Mouse (Mus musculus) ZHBTc4 (cell line): Measurements from ENCODE around the gene Ubox5.
A peak's percentile ranks its signal among the peaks of the same experiment; 100 is the strongest.

Experiments used
- DNase-seq: peaks from one replicate; pipeline ENCODE4 v3.0.0-alpha.2; 2011; ENCODE audit warnings: low read depth, low spot score

Gene Ubox5

GRCm38 (mm10) chr2:130577021-130577420, 52.8 kb downstream of the Ubox5 start:
- no peak for DNase-seq

- DNase-seq, result peak; percentile 36
Observed at GRCm38 (mm10) chr2:130576564-130576963, 53.3 kb downstream of the Ubox5 start.

GRCm38 (mm10) chr2:130575873-130576272, 54.0 kb downstream of the Ubox5 start, which contains the start of gene Oxt:
Oxt (plus strand) TSS chr2:130576173.
- peak; percentile 20 for DNase-seq

GRCm38 (mm10) chr2:130574960-130575359, 54.9 kb downstream of the Ubox5 start:
- no peak for DNase-seq

- no peak for DNase-seq
Observed at GRCm38 (mm10) chr2:130569926-130570325, 59.9 kb downstream of the Ubox5 start.

- no peak for DNase-seq
Observed at GRCm38 (mm10) chr2:130568921-130569320, 60.9 kb downstream of the Ubox5 start.

GRCm38 (mm10) chr2:130564983-130565382, 64.9 kb downstream of the Ubox5 start:
- DNase-seq, result no peak

GRCm38 (mm10) chr2:130564063-130564462, 65.8 kb downstream of the Ubox5 start:
- no peak for DNase-seq

- peak; percentile 98 for DNase-seq
Observed at GRCm38 (mm10) chr2:130563212-130564055, 66.4 kb downstream of the Ubox5 start, which contains the start of gene Mrps26. Mrps26 (plus strand) TSS chr2:130563742.

- no peak for DNase-seq
Observed at GRCm38 (mm10) chr2:130558015-130558414, 71.8 kb downstream of the Ubox5 start.

- no peak for DNase-seq
Observed at GRCm38 (mm10) chr2:130557462-130557861, 72.4 kb downstream of the Ubox5 start.

GRCm38 (mm10) chr2:130556292-130556691, 73.5 kb downstream of the Ubox5 start:
- no peak for DNase-seq

- no peak for DNase-seq
Observed at GRCm38 (mm10) chr2:130554841-130555240, 75.0 kb downstream of the Ubox5 start.

GRCm38 (mm10) chr2:130546957-130547356, 82.9 kb downstream of the Ubox5 start:
- no peak for DNase-seq

GRCm38 (mm10) chr2:130540266-130540665, 89.6 kb downstream of the Ubox5 start:
- DNase-seq, result no peak
